Mouse (Mus musculus) small intestine, adult 2 months (tissue): Measurements from ENCODE around the gene Rabgap1l. TPM values are rescaled to one million over a fixed set of nuclear protein-coding genes. Genes with fewer than 3 reads are reported as not detected.

Experiments used
- H3K27ac ChIP-seq: fragments of 200-500 bp; 2 replicates; pipeline ENCODE4 v1.5.1; 2012; ENCODE audit warnings: low read depth, low read length, control low read depth, inconsistent platforms; ENCODE audit not compliant: insufficient read depth
- H3K27me3 ChIP-seq: fragments of 200-500 bp; 2 replicates; pipeline ENCODE4 v1.6.1; 2012; ENCODE audit warnings: mild to moderate bottlenecking, moderate library complexity, low read length, inconsistent platforms; ENCODE audit not compliant: control insufficient read depth, insufficient read depth
- H3K36me3 ChIP-seq: fragments of 200-500 bp; 2 replicates; pipeline ENCODE4 v1.6.1; 2012; ENCODE audit warnings: mild to moderate bottlenecking, low read length, control low read depth, inconsistent platforms; ENCODE audit not compliant: control insufficient read depth, insufficient read depth
- H3K4me1 ChIP-seq: fragments of 200-500 bp; 2 replicates; pipeline ENCODE4 v1.6.1; 2012; ENCODE audit warnings: low read length, inconsistent platforms, mixed read lengths; ENCODE audit not compliant: control insufficient read depth, insufficient read depth, insufficient read length
- H3K4me3 ChIP-seq: fragments of 200-500 bp; 2 replicates; pipeline ENCODE4 v1.5.1; 2012; ENCODE audit warnings: low read depth, mild to moderate bottlenecking, control low read depth, inconsistent platforms, low read length, moderate library complexity
- CTCF ChIP-seq: fragments of 200-500 bp; IDR thresholded peaks from 2 replicates; pipeline ENCODE4 v1.5.1; 2012; ENCODE audit warnings: low read depth, mild to moderate bottlenecking, control low read depth, inconsistent platforms, low read length, moderate library complexity, mixed read lengths; ENCODE audit not compliant: insufficient replicate concordance, insufficient read length; ENCODE audit errors: extremely low read depth
- POLR2A ChIP-seq: fragments of 200-500 bp; IDR thresholded peaks from 2 replicates; pipeline ENCODE4 v1.6.1; 2012; ENCODE audit warnings: low read depth, mild to moderate bottlenecking, control low read depth, inconsistent platforms, low read length, moderate library complexity
- WGBS: fragments of 180-500 bp; shearing (Covaris S2); methylation state at CpG from one replicate; pipeline ENCODE4 v1.1.7; 2018; 5-methylcytosine and 5-hydroxymethylcytosine counted together
- polyA plus RNA-seq: library from polyadenylated mRNA; depleted of rRNA; stranded (reverse); fragments of >200 nt; gene quantifications from 2 replicates; pipeline ENCODE4 v1.2.3, GENCODE M21; 2012

The Rabgap1l gene
- polyA plus RNA-seq, 1 experiment: 4.9 TPM

DNA sequence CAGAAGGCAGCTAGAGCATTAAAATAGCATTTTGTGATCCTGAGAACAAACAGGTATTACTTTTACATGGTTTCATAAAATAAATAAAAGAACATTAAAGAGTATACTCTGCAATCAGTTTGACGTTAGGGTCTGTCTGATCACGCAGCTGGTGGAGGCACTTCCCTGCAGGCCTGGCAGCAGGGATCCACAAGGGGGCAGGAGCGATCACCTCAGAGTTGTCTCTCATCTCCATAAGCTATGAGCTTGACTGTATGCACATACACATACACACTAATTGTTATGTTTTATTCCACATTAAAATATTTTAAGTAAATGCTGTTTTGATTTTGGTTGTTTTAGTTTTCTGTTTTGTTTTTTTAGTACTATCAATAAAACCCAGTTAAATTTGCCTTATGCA is 34.8 kb downstream of the Rabgap1l start:
- TF ChIP-seq CTCF (peak; percentile 85; the same call in 1 of the 2 replicates), POLR2A (no peak)

DNA sequence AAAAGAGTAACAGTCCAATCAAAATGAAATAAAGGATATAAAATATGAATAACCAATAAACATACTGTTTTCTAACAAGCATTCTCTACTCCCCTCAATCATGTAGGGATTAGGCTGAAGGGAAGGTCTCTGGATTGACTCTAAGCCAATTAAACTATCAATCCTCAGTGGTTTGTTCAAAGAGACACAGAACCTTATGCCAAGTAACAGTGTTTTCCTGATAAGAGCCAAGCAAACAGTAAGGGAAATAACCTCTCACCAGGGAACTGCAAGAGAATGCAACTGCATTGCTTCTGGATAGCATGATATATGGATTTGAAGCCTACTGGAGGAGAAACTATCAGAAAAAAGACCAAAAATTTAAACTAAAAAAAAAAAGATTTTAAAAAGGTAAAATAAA is 37.7 kb downstream of the Rabgap1l start:
- Histone ChIP-seq H3K4me3 (no peak overlapping the region), H3K36me3 (peaks cover 4% of the 10 kb centered on the region; the same call in 1 of the 2 replicates), H3K27me3 (no peaks in the 10 kb centered on the region), H3K4me1 (peaks cover 5% of the 10 kb centered on the region; the same call in 1 of the 2 replicates), H3K27ac (no peak overlapping the region)
- TF ChIP-seq CTCF: no peak
- no peak for TF ChIP-seq POLR2A

More for the DNA sequence above, 34.8 kb downstream of the Rabgap1l start:
- no peaks in the 10 kb centered on the region for H3K4me1 ChIP-seq
- peaks cover 4% of the 10 kb centered on the region; the same call in 1 of the 2 replicates for H3K36me3 ChIP-seq
- H3K4me3 ChIP-seq: no peak overlapping the region
- 19% methylated on average over 3 of the region's 3 CpGs for WGBS
- no peaks in the 10 kb centered on the region for H3K27me3 ChIP-seq
- no peak overlapping the region for H3K27ac ChIP-seq

DNA sequence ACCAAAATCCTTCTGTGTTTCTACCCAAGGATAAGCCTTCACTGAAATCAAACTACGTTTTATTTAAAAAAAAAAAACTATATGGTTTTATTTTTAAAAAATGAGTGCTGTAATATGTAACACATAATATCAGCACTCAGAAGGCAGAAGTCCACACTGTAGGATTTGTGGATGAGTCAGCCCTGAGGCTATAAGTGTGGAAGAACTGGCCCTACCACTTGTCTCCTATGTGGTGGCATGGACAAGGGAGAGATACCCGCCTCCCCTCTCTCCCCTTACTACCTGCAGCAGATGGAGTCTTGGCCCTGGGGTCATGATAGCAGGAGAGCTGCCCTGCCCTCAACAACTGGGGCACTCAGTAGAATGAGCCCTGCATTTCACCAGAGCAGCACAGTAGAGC is 42.4 kb downstream of the Rabgap1l start:
- no peak overlapping the region for H3K4me3 ChIP-seq
- 63% methylated on average over 2 of the region's 2 CpGs for WGBS
- peaks cover 5% of the 10 kb centered on the region; the same call in 1 of the 2 replicates for H3K4me1 ChIP-seq
- H3K27ac ChIP-seq: no peak overlapping the region
- no peaks in the 10 kb centered on the region for H3K27me3 ChIP-seq
- H3K36me3 ChIP-seq: no peaks in the 10 kb centered on the region
- TF ChIP-seq POLR2A (no peak), CTCF (no peak)

DNA sequence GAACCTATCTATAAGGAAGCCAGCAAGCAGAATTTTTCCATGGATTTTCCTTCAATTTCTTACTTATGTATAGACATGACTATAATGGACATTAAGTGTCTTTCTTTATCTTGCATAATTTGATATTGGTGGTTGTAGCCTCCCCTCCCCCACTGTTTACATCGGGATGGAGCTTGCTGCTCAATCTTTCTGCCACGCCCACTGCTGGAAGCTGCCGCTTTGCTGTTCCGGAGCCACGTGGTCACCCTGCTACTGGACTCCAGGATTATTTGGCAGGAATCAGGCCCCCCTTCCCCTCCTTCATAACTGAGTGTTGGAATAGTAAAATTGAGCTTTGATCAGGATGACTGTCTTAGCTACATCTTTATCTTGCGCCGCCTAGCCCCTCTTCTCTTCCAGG is 46.2 kb downstream of the Rabgap1l start:
- 38% methylated on average over 7 of the region's 7 CpGs for WGBS
- H3K4me1 ChIP-seq: peaks cover 5% of the 10 kb centered on the region; the same call in 1 of the 2 replicates
- no peak for TF ChIP-seq POLR2A
- no peak for TF ChIP-seq CTCF

DNA sequence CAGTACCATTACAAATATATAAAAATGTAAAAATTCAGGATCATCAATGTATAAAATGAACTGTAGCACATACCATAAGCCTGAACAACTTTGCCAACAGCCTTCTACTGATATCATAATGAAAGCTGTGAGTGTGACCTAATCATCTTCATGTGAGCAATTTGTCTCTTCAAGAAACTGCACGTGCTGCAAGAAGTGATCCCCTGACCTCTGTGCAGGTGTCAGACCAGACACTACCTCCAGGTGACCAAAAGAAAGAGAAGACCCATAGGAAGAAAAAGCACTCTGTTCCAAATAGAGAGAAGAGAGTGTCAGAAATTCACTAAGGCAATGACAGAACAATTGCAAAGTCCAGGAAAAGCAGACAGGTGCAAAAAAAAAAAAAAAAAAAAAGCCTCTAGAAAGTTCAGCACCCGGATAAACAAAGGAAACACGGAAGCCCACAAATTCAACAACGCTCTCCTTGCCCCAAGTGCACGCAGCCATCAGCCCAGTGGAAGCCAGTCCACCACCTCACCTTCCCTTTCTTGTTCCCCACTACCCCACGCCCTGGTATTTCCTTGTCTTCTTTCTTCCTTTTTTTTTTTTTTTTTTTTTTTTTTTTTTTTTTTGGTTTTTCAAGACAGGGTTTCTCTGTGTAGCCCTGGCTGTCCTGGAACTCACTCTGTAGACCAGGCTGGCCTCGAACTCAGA is 47.6 kb downstream of the Rabgap1l start:
- Histone ChIP-seq H3K27ac (no peak overlapping the region), H3K27me3 (no peaks in the 10 kb centered on the region), H3K36me3 (no peaks in the 10 kb centered on the region), H3K4me3 (no peak overlapping the region), H3K4me1 (no peaks in the 10 kb centered on the region)
- TF ChIP-seq CTCF (no peak), POLR2A (no peak)
- WGBS: 42% methylated on average over 7 of the region's 7 CpGs

More for the DNA sequence above, 46.2 kb downstream of the Rabgap1l start:
- Histone ChIP-seq H3K36me3 (no peaks in the 10 kb centered on the region), H3K4me3 (no peak overlapping the region), H3K27me3 (no peaks in the 10 kb centered on the region), H3K27ac (no peak overlapping the region)

DNA sequence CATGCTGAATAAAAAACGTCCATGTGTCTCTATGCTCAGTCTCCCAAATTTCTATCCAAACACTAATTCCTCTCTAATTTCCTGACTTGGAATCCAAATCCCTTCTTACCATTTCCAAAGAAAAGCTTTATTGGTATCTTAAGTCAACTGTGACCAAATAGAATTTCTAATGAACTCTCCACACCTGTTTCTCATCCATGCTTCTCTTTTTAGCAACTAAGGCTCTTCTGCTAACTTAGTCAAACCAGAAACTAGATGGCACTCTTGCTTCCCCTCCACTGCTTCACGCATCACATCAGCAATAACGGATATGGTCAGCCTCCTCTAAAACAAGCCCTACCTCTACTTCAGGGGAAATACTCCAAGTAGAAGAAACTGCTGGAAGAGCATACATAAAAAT is 49.0 kb downstream of the Rabgap1l start:
- H3K4me3 ChIP-seq: no peak overlapping the region
- TF ChIP-seq CTCF (no peak), POLR2A (no peak)
- no peaks in the 10 kb centered on the region for H3K27me3 ChIP-seq
- WGBS: 60% methylated on average over 3 of the region's 3 CpGs
- no peaks in the 10 kb centered on the region for H3K4me1 ChIP-seq
- no peak overlapping the region for H3K27ac ChIP-seq
- H3K36me3 ChIP-seq: no peaks in the 10 kb centered on the region

DNA sequence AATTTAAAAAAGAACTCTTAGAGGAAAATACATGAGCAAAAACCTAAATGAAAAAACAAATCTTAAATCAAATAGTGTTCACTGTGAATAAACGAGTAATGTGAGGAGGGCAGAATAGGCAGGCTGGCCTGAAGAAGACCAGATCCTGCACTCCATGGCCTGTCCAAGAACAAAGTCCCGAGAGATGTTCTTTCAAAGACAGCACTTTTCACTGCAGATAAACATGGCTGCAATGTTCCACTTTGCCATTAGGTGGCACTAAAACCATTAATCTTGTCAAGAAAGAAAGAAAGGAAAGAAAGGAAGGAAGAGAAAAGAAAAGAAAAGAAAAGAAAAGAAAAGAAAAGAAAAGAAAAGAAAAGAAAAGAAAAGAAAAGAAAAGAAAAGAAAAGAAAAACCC is 49.8 kb downstream of the Rabgap1l start:
- Histone ChIP-seq H3K27ac (no peak overlapping the region), H3K27me3 (no peaks in the 10 kb centered on the region), H3K4me3 (no peak overlapping the region), H3K4me1 (no peaks in the 10 kb centered on the region), H3K36me3 (peaks cover 3% of the 10 kb centered on the region; the same call in 1 of the 2 replicates)
- TF ChIP-seq POLR2A: no peak
- peak; percentile 11; the same call in 1 of the 2 replicates for TF ChIP-seq CTCF
- 5% methylated on average over 2 of the region's 2 CpGs for WGBS
